Mouse (Mus musculus) megakaryocyte-erythroid progenitor cell, adult 5-6 weeks (primary cell): ENCODE measurements around the gene Lzts2. TPM values are rescaled to one million over a fixed set of nuclear protein-coding genes. Genes with fewer than 3 reads are reported as not detected.
A peak's percentile ranks its signal among the peaks of the same experiment; 100 is the strongest.
"Not testable (repeated sequence)": the region's sequence is repeated elsewhere in the genome, so short reads cannot be mapped to it uniquely, and the experiment has no call there.

Experiments
- ATAC-seq: replicated peaks from 2 replicates; pipeline ENCODE4 v1.8.0; 2016; ENCODE audit warnings: mild to moderate bottlenecking, inconsistent platforms; ENCODE audit not compliant: severe bottlenecking, poor library complexity, low FRiP score, low TSS enrichment
- total RNA-seq, 2 experiments: library from RNA; stranded (forward) in 1 of 2; stranded (reverse) in 1 of 2; fragments of 200-1000, 215-1000 nt in 1 of 2; fragments of >200 nt in 1 of 2; fragmentation: Nextera tagmentation in 1 of 2; gene quantifications; 2 replicates each; pipeline ENCODE4 v1.2.3; 2014 to 2017

Lzts2 gene
- total RNA-seq, 2 experiments from 2014 or later, result 7.9 to 10.2 TPM

DNA sequence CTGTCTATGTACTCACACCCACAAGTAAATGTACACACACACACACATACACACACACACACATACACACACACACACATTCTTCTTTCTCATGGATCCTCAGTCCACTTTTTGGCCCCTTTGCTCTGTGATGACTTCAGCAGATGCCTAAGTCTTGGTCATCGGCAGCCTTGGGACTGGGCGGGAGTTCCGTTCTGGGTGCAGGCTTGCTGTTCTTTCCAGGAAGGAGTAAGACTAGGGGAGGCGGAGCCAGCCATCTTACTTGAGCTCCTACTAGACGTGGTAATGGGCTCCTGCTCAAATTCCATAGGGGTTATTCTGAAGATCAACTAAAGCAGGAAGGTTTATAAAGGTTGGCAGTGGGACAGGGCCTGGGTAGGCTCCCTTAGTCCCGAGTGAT lies 6.1 kb downstream of the Lzts2 start:
- no peak for ATAC-seq

DNA sequence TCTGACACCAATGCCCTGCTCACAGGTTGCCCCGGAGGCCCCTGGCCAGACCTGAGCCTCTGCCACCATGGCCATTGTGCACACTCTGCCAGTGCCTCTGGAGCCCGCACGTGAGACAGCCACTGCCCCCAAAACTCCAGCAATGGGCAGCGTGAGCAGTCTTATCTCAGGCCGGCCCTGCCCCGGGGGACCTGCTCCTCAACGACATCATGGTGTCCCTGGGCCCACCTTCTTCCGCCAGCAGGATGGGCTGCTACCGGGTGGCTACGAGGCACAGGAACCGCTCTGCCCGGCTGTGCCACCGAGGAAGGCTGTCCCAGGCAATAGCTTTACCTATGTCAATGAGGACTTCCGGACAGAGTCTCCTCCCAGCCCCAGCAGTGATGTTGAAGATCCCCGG lies 7.1 kb downstream of the Lzts2 start:
- ATAC-seq, result no peak

DNA sequence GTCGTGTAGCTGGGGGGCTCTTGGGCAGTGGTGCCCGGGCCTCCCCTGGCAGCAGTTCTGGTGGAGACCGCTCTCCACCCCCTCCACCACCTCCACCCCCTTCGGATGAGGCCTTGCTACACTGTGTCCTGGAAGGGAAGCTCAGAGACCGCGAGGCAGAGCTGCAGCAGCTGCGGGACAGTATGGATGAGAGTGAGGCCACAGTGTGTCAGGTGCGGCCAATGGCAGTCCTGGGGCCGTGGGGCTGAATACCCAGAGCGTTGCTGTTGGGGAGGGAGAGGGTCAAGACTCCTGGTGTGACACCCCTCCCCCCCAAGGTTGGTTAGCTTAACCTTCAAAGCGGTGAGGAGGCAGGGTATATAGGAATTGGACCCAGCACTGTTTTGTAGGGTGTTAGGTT lies 9.8 kb downstream of the Lzts2 start:
- no peak for ATAC-seq

DNA sequence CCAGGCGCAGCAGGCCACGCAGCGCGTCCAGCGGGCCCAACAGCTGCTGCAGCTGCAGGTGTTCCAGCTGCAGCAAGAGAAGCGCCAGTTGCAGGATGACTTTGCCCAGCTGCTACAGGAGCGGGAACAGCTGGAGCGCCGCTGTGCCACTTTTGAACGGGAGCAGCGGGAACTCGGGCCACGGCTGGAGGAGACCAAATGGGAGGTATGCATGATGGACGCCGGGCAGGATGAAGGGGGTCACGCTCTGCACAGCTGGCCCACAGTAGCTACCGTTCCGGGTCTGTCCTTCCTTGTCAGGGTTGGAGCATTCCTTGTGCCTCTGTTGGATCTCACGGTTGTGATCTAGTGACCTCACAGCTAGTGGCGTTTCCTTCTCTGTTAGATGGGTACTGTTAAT lies 10.6 kb downstream of the Lzts2 start:
- no peak for ATAC-seq

DNA sequence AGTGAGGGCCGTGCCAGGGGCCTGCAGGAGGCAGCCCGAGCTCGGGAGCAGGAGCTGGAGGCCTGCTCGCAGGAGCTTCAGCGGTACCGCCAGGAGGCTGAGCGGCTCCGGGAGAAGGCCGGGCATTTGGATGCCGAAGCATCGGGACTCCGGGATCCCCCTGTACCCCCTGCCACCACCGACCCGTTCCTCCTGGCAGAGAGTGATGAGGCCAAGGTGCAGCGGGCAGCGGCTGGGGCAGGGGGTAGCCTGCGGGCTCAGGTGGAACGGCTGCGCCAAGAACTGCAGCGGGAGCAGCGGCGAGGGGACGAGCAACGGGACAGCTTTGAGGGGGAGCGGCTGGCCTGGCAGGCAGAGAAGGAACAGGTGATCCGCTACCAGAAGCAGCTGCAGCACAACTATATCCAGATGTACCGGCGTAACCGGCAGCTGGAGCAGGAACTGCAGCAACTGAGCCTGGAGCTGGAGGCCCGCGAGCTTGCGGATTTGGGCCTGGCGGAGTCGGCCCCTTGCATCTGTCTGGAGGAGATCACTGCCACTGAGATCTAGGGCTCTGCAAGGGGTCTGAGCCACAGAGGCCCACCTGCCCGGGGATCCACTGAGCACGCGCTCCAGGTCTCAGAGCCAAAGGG lies 11.8 kb downstream of the Lzts2 start:
- ATAC-seq, result no peak

DNA sequence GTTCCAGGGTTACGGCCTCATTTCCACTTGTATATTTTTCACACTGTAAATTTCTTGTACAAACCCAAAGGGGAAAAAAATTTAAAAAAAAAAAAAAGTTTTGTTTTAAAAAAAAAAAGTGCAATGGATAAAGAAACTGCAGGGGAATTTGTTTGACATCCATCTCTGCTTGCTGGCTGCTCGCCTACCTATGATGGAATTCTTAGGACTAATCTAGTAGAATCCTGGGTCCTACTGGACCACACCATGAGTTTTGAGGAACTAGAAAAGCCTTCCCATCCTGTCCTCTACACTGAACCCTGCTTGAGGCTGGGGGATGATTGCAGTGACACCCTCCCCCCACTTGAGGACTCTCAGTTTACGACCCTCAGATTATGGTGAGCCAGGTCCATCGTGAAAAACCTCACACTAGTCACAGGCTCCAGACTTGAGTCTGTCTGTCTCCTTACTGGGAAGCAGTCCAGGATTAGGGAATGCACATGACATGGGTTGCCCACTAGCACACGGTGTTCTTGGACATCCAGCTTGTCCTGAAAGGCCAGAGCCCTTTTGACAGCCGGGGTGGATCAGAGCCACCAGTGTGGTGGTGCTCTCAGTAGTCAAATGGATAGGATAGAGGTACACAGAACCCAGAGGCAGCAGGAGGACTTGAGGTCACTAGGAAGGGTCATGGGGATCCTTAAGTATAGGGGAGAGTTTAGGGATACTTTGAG lies 12.9 kb downstream of the Lzts2 start:
- ATAC-seq, result no peak

DNA sequence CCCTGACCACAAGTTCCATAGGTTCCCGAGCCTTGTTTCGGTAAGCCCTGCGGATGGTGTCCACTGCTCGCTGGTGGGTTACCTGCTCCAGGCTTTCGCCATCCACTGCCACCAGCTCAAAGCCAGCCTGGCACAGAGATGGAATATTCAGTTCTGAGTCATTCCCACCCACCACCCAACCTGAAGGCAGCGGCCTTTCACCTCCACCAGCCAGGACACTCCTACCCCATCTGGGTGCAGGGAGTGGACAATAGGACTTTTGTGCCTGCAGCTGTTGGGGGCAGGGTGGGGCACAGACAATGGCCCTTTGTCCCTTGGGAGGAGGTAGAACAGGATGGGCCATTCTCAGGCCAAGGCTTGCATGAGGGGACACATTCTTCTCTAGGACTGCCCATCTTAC lies 13.6 kb downstream of the Lzts2 start:
- ATAC-seq, result no peak

DNA sequence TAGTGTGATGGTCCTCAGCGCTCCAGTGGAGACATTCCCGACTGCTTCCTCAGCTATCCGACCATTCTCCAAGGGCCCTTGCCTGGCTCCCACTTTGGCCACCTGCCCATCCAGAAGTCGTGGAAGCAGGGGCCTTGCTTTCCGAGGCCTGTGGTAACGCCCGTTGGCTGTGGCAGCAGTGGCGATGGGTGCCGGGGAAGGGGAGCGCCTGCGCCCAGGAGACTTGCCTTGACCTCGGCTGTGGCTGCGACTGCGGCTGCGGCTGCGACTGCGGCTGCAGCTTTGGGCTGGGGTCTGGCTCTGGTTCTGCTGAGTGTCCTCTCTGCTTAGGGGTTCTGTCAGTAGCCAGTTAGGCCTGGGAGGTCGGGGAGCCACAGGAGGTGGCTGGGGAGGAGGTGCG lies 14.5 kb downstream of the Lzts2 start:
- no peak for ATAC-seq

DNA sequence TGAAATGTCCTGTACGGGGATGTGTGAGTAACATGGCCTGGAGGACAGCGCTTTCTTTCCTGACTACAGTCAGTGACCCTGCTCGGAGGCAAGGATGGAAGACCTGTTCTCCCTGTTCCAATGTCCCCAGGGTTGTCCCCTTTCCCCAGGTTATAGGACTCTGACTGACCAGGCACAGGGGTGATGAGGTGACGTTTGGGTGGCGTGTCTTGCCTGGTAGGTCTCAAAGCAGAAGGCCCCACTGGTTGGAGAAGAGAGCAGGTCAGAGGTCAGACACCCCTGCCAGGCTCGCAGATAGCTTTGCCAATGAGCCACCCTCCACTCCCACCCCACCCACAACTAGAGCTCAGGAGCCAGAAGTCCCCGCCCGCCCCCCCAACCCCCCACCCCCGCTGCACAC lies 15.4 kb downstream of the Lzts2 start:
- ATAC-seq, result no peak

DNA sequence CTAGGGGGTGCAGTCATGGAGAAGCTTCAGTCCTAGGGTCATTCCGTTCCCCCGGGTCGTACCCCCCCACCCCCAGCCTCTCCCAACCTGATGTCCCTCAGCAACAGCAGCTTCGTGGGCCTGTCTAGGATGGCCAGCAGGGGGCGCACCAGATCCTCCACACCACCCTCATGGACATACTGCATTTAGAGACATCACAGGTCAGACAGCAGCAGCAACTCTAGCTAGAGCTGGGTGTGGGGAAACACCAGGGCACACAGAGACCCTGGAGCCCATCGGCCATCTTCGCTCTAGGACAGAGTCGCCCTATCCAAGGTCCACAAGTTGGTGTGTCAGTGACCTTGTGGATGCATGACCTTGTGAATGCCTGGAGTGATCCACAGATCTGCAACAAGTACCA lies 15.9 kb downstream of the Lzts2 start:
- no peak for ATAC-seq

DNA sequence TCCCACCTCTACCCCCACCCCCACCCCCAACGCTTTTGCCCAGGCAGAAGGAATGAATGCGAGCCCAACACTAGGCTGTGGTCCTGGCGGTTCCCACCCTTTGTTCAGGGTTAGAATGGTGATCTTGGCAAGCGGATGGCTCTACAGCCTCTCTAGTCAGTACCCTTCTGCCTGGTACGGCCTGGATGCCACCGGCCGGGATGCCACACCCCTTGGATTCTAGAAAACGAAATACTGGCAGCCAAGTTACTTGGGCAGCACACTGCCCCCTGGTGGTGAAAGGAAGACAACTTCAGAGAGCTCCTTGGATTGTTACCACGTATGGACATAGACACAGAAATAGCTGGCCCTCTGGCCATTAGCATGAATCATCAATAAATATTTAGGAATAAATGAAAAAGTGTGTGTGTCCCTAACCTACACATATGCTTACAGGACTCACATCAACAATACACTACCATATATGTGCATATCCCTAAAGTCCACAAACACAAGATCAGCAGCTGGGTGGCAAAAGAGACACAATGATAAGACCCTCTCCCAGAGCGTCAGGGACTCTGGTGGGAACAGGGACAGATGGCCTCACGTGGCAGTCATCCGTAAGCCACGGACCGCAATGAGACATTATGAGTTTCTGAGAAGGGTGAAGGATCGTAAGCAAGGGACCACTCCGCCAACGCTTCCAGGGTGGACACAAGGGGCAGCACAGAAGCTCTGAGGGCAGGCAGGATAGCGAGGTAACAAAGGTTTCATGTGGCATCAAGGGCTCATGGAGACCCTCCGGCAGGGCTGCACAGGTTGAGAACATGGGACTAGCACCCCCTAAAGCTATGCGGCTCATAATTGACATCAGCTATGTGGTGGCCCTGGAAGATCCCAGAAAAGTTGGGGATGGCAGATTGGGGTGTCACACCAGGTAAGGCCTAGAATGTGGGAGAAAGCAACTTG lies 16.8 kb downstream of the Lzts2 start:
- ATAC-seq, result peak; percentile 58

DNA sequence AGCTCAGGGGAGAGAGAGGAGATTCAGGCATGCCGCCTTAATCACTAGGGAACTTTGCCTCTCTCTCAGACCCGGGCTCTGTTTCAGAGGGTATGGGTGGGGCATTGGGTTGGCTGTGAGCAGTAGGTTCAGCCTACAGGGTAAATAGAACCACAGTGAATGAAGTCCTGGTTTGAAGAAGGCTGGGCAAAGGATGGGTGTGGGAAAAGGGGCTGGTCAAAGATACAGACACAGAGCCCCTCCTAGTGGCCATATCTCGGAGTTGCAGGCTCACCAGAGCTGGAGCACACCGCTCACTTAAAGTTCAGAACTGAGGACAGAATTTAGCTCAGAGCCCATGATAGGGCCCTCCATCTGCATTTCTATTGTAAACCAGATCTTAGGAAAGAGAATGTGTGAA lies 17.6 kb downstream of the Lzts2 start:
- ATAC-seq, result peak; percentile 63

DNA sequence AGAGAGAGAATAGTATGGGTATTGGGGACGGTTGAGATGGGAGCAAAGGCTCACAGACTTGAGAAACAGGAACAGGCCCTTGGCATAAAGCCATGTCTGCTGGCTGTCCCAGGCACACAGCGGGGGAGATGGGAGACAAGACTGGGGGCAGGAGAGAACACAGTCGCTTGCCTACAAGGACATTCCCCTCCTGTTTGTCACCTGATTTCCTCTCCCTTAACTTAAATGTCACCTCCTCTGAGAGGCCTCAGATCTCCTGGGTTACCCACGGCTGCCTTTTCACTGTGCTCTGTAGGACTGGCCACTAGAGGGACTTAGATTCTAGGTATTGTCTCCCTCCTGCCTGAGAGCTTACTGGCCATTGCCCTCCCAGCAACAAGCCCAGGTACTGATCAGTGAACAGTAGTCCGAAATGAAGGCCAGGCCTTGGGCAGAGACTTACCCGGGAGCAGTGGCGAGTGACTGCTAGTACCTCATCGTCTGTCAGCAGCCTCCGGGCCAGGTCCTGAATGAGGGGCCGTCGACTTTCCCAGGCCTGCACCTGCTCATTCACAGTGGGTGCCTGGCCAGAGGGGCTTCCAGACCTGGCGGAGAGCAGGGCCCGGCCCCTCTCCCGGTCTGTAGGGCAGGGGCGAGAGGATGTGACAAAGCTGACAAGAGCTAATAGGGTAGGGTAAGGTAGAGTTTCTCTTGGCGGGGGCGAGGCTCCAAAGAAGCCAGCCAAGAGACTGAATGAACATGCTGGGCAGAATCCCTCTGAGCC lies 18.5 kb downstream of the Lzts2 start:
- ATAC-seq, result 0 out of 2 replicates have a peak, but pooled peaks have one; percentile 38

DNA sequence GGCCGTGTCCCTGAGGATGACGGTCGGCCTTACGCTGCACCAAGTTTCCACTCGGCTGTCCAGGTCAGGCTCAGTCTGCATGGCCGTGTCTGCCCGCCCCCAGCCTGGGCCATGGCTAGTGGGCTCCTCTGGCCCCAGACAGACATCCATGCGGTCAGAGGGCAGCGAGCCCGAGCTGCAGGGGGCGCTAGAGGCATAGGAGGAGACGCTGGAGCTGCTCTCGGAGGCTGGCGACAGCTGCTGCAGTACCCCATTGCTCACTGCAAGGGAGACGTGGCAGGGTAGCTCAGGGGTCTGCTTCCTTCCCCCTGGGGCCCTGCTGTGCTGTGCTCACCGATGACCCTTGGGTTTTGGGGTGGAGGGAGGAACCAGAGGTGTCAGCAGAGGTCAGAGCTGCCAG lies 22.7 kb downstream of the Lzts2 start:
- ATAC-seq, result peak; percentile 77

DNA sequence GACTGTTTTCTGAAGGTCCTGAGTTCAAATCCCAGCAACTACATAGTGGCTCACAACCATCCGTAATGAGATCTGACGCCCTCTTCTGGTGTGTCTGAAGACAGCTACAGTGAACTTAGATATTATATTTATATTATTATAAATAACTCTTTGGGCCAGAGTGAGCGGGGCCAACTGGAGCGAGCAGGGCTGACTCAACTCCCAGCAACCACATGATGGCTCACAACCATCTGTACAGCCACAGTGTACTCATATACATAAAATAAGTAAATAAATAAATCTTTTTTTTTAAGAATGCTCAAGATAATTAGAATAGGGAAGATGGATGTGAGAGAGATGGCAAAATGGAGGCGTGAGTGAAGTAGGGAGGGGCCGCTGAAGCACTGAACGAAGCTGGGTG lies 24.0 kb downstream of the Lzts2 start:
- not testable (repeated sequence) for ATAC-seq

DNA sequence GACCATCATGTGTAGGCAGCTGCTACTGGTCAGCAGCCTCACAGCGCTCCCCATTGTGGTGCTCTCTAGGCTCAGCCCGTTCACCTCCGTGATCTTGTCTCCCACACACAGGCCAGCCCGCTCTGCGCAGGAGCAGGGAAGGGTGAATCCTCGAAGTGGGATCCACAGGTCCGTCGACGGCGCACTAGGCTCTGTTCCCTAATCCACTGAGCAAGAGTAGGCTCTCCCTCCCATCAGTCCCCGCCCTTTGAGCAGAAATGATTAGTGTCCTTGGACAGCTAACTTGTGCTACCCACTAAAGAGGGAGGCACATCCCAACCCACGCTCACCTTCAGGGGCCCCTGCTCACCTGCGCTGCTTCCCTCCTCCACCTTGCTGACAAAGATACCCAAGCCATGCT lies 26.0 kb downstream of the Lzts2 start:
- no peak for ATAC-seq

DNA sequence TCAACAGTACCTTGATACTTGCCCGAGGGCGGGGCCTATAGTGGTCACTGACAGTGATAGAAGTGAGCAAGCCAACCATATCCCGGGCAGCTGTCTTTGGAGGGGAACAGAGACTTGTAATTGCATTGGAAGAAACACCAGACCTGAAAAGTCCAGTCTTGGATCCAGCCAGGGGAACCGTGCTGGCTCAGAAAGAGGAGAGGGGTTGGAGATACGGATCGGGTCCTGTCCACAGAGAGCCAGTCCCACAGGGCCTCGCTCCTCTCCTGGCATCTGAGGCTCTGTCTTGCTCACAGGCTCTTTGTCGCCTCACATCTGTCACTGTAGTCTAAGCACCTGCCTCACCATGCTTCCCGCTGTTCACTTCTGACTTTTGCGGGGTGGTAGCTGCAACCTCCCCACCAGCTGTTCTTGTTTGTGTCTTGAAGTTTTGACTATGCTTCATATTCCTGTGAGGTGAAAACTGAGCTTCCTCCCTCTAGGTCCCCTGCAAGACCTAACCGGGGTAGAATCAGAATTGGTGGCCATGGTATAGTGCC lies 30.2 kb downstream of the Lzts2 start:
- ATAC-seq, result no peak

DNA sequence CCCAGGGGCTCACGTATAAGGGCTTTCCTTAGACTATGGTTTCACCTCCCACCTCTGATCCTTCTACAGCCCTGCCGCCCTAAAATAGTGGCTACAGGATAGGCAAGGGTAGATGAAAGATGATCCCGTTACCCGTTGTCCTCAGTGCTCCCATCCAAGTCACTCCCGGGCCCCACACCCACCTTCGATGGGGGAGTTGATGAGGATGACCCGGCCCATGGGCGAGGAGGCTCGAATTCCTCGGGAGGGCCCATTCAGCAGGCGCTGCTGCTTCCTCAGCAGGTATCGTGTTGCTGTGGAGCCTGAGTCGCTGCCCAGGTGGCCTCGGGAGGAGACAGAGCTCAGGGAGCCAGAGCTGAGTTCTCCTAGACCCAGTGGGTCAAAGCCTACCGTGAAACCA lies 31.0 kb downstream of the Lzts2 start:
- no peak for ATAC-seq

DNA sequence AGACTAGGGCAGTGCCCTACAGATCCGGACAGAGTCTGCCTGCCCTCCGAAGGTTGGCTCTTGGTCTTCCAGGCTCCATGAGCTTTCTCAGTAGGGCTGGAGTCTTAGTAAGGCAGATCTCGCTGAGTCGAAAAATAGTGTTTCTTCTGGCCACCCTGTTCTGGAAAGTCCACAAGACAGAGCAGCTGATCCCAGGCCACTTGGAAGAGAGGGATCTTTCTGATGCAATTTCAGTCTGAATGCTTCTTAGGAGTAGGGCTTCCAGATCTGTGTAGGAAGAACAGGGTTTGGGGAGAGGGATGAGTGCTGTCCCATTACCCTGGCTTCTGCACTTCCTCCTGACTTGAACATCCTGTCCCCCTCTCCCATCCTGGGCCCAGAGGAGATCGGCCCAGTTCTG lies 31.4 kb downstream of the Lzts2 start, which contains the start of gene Pdzd7:
TSS of gene Pdzd7 (minus strand) at position 67 of the 400 bp plus-strand sequence.
- no peak for ATAC-seq
